Mouse (Mus musculus) intestine, embryonic 14.5 days (tissue): Measurements from ENCODE around the gene Olfr187. TPM values are rescaled to one million over a fixed set of nuclear protein-coding genes. Genes with fewer than 3 reads are reported as not detected.

Source experiments
- ATAC-seq: fragments of 200-750 bp; cut with Nextera tagmentation; replicated peaks from 2 replicates; pipeline ENCODE4 v1.8.0; 2017; ENCODE audit warnings: low read depth, moderate number of reproducible peaks, moderate TSS enrichment, moderate library complexity; ENCODE audit not compliant: low FRiP score, low TSS enrichment
- DNase-seq: peaks from one replicate; pipeline ENCODE4 v3.0.0-alpha.2; 2018; ENCODE audit warnings: low spot score
- H3K27ac ChIP-seq: fragments of 300-500 bp; sonication (generic); 2 replicates; pipeline ENCODE4 v1.5.1; 2014; ENCODE audit warnings: low read depth, mild to moderate bottlenecking, control low read depth
- H3K27me3 ChIP-seq: fragments of 300-500 bp; sonication (generic); replicated peaks from 2 replicates; pipeline ENCODE4 v1.6.1; 2014; ENCODE audit warnings: low read length, control low read depth; ENCODE audit not compliant: control insufficient read depth, insufficient read depth
- H3K36me3 ChIP-seq: fragments of 300-500 bp; sonication (generic); 2 replicates; pipeline ENCODE4 v1.6.1; 2014; ENCODE audit warnings: low read length, control low read depth; ENCODE audit not compliant: control insufficient read depth, insufficient read depth
- H3K4me1 ChIP-seq: fragments of 300-500 bp; sonication (generic); replicated peaks from 2 replicates; pipeline ENCODE4 v1.6.1; 2014; ENCODE audit warnings: low read length, control low read depth, mixed read lengths; ENCODE audit not compliant: control insufficient read depth, insufficient read depth
- H3K4me2 ChIP-seq: fragments of 300-500 bp; sonication (generic); 2 replicates; pipeline ENCODE4 v1.6.1; 2014; ENCODE audit warnings: low read length
- H3K4me3 ChIP-seq: fragments of 300-500 bp; sonication (generic); 2 replicates; pipeline ENCODE4 v1.5.1; 2014; ENCODE audit warnings: low read depth, low read length, control low read depth, mixed read lengths
- H3K9ac ChIP-seq: fragments of 300-500 bp; sonication (generic); 2 replicates; pipeline ENCODE4 v1.6.1; 2014; ENCODE audit warnings: mild to moderate bottlenecking, low read length
- H3K9me3 ChIP-seq: fragments of 300-500 bp; sonication (generic); 2 replicates; pipeline ENCODE4 v1.6.1; 2016; ENCODE audit warnings: low read length, control low read depth; ENCODE audit not compliant: control insufficient read depth
- WGBS: fragments of 180-500 bp; shearing (Covaris S2); extraction: QIAGEN DNeasy Blood & Tissue Kit; methylation state at CpG from one replicate; pipeline ENCODE4 v1.1.7; 2014; 5-methylcytosine and 5-hydroxymethylcytosine counted together
- polyA plus RNA-seq: library from polyadenylated mRNA; unstranded; fragments of >200 nt; fragmentation: Nextera tagmentation; extraction: Ambion mirVana; gene quantifications from 2 replicates; pipeline ENCODE4 v1.2.1, GENCODE M21; 2014

The Olfr187 gene
- polyA plus RNA-seq, 1 experiment from 2014 or later, result 0.14 TPM

DNA sequence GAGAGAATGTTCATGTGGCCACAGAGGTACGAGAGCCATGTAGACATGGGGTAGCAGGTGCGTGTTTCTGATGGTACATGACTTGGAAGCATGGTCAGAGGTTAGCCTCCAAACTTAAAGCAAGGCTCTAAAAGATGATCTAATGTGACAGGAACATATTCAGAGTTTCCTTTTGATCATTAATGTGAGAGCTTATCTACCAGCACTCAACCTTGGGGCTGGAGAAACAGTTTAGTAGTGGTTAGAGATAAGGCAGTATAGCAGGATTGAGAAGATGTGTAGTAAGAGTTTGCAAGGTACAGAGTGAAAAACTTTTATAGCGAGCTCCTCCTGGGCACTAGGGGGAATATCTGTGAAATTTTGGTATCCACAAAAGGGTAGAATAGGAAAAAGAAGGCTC lies 6.3 kb upstream of the Olfr187 start:
- no peak overlapping the region for H3K4me2 ChIP-seq

DNA sequence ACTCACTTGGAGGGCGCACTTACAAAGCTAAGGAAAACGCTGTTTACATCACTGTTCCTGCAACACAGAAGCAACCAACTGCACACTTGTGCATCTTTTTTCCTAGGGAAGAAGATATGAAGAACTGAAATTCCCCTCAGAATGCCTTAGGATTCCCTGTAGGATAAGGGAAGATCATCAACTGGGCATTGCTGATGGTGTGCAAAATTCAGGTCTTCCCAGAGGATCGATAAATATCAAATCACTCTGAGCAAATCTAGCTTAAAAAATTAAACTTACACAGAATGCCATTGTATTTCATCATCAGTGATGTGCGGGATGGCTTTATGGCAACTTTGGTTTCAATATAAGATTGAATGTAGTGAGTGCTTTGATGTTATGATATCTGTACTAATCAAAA lies 9.4 kb downstream of the Olfr187 start, which contains the start of gene Olfr186:
Olfr186 (minus strand) TSS at position 101 of the 400 bp plus-strand sequence.
- WGBS, result 87% methylated on average over 4 of the region's 4 CpGs
- no peaks in the 10 kb centered on the region for H3K9me3 ChIP-seq
- H3K9ac ChIP-seq, result no peak within 1 kb of the TSS
- no peak within 1 kb of the TSS for H3K4me3 ChIP-seq
- ATAC-seq, result no peak
- no peak within 1 kb of the TSS for H3K27ac ChIP-seq
- H3K36me3 ChIP-seq, result no peaks in the 10 kb centered on the region
- no peak for DNase-seq
- no peaks in the 10 kb centered on the region for H3K4me1 ChIP-seq
- H3K27me3 ChIP-seq, result no peaks in the 10 kb centered on the region
- H3K4me2 ChIP-seq, result no peak within 1 kb of the TSS

More for the DNA sequence above, 6.3 kb upstream of the Olfr187 start:
- H3K4me1 ChIP-seq, result no peaks in the 10 kb centered on the region
- no peak overlapping the region for H3K4me3 ChIP-seq
- DNase-seq (no peak), ATAC-seq (no peak)
- H3K36me3 ChIP-seq, result no peaks in the 10 kb centered on the region
- no peaks in the 10 kb centered on the region for H3K9me3 ChIP-seq
- WGBS, result 83% methylated on average over 3 of the region's 3 CpGs
- H3K9ac ChIP-seq, result no peak overlapping the region
- no peak overlapping the region for H3K27ac ChIP-seq
- no peaks in the 10 kb centered on the region for H3K27me3 ChIP-seq

GRCm38 (mm10) chr16:59013357-59014018 lies 26.1 kb downstream of the Olfr187 start:
- no peaks in the 10 kb centered on the region for H3K27me3 ChIP-seq
- ATAC-seq (no peak), DNase-seq (no peak)
- no peaks in the 10 kb centered on the region for H3K9me3 ChIP-seq
- no peak overlapping the region for H3K4me2 ChIP-seq
- no peak overlapping the region for H3K27ac ChIP-seq
- H3K36me3 ChIP-seq, result no peaks in the 10 kb centered on the region
- no peaks in the 10 kb centered on the region for H3K4me1 ChIP-seq
- H3K4me3 ChIP-seq, result no peak overlapping the region
- H3K9ac ChIP-seq, result no peak overlapping the region
- WGBS, result 74% methylated on average over 2 of the region's 2 CpGs

- H3K9me3 ChIP-seq, result no peaks in the 10 kb centered on the region
- no peak for ATAC-seq
Observed at GRCm38 (mm10) chr16:59007146-59007545, 32.4 kb downstream of the Olfr187 start.

GRCm38 (mm10) chr16:58995057-58995456 lies 44.5 kb downstream of the Olfr187 start, which contains the start of gene Olfr183:
Olfr183 (plus strand) TSS chr16:58995357.
- Histone ChIP-seq H3K4me3 (no peak within 1 kb of the TSS), H3K9me3 (no peaks in the 10 kb centered on the region), H3K27me3 (no peaks in the 10 kb centered on the region), H3K4me1 (no peaks in the 10 kb centered on the region), H3K27ac (no peak within 1 kb of the TSS), H3K36me3 (no peaks in the 10 kb centered on the region), H3K9ac (no peak within 1 kb of the TSS), H3K4me2 (no peak within 1 kb of the TSS)
- DNase-seq (no peak), ATAC-seq (no peak)
- 73% methylated on average over 2 of the region's 2 CpGs for WGBS

More at GRCm38 (mm10) chr16:59007146-59007545, 32.4 kb downstream of the Olfr187 start:
- Histone ChIP-seq H3K4me1 (no peaks in the 10 kb centered on the region), H3K4me2 (no peak overlapping the region), H3K27ac (no peak overlapping the region), H3K9ac (no peak overlapping the region), H3K4me3 (no peak overlapping the region), H3K27me3 (no peaks in the 10 kb centered on the region), H3K36me3 (no peaks in the 10 kb centered on the region)
- DNase-seq, result no peak

Other genes with a start within 250 kb of the Olfr187 start
- gene Olfr173, start 239.5 kb downstream of the Olfr187 start, polyA plus RNA-seq, result not detected in 2 replicates
- not detected in 2 replicates for gene Olfr175-ps1, start 213.0 kb downstream of the Olfr187 start, polyA plus RNA-seq
- not detected in 2 replicates for gene Olfr177, start 165.0 kb downstream of the Olfr187 start, polyA plus RNA-seq
- not detected in 2 replicates for gene Olfr178, start 147.7 kb downstream of the Olfr187 start, polyA plus RNA-seq
- gene Olfr181, start 111.0 kb downstream of the Olfr187 start, polyA plus RNA-seq, result not detected in 2 replicates
- gene Olfr180, start 110.4 kb downstream of the Olfr187 start, polyA plus RNA-seq, result not detected in 2 replicates
- gene Olfr183, start 44.4 kb downstream of the Olfr187 start, polyA plus RNA-seq, result not detected in 2 replicates
- gene Olfr186, start 9.5 kb downstream of the Olfr187 start, polyA plus RNA-seq, result not detected in 2 replicates
- not detected in 2 replicates for gene Olfr190, start 38.2 kb upstream of the Olfr187 start, polyA plus RNA-seq
- gene Olfr191, start 50.1 kb upstream of the Olfr187 start, polyA plus RNA-seq, result not detected in 2 replicates
- not detected in 2 replicates for gene Olfr193, start 72.1 kb upstream of the Olfr187 start, polyA plus RNA-seq
- gene Olfr194, start 81.3 kb upstream of the Olfr187 start, polyA plus RNA-seq, result not detected in 2 replicates
- gene Olfr195, start 107.3 kb upstream of the Olfr187 start, polyA plus RNA-seq, result not detected in 2 replicates
- gene Olfr196, start 130.7 kb upstream of the Olfr187 start, polyA plus RNA-seq, result not detected in 2 replicates
- gene Olfr198, start 163.8 kb upstream of the Olfr187 start, polyA plus RNA-seq, result not detected in 2 replicates
- not detected in 2 replicates for gene Olfr199, start 180.0 kb upstream of the Olfr187 start, polyA plus RNA-seq
- gene Olfr201, start 232.9 kb upstream of the Olfr187 start, polyA plus RNA-seq, result not detected in 2 replicates
- not detected in 2 replicates for gene Olfr202, start 247.0 kb upstream of the Olfr187 start, polyA plus RNA-seq